Mouse (Mus musculus) forebrain, embryonic 11.5 days (tissue): ENCODE results near the gene Cacnb4. TPM values are rescaled to one million over a fixed set of nuclear protein-coding genes. Genes with fewer than 3 reads are reported as not detected.

ENCODE experiments used
- ATAC-seq: fragments of 200-750 bp; cut with Nextera tagmentation; replicated peaks from 2 replicates; pipeline ENCODE4 v1.8.0; 2017; ENCODE audit warnings: moderate TSS enrichment; ENCODE audit not compliant: low FRiP score
- DNase-seq: peaks from one replicate; pipeline ENCODE4 v3.0.0-alpha.2; 2017; ENCODE audit warnings: low spot score
- H3K27ac ChIP-seq: fragments of 300-500 bp; sonication (generic); 2 replicates; pipeline ENCODE4 v1.5.1; 2014; ENCODE audit warnings: low read depth, low read length
- H3K27me3 ChIP-seq: fragments of 300-500 bp; sonication (generic); 2 replicates; pipeline ENCODE4 v1.6.1; 2014; ENCODE audit warnings: mild to moderate bottlenecking, low read length, mixed read lengths; ENCODE audit not compliant: control insufficient read depth, insufficient read depth
- H3K36me3 ChIP-seq: fragments of 300-500 bp; sonication (generic); 2 replicates; pipeline ENCODE4 v1.6.1; 2014; ENCODE audit warnings: mild to moderate bottlenecking, low read length, moderate library complexity, mixed read lengths; ENCODE audit not compliant: control insufficient read depth, insufficient read depth
- H3K4me1 ChIP-seq: fragments of 300-500 bp; sonication (generic); replicated peaks from 2 replicates; pipeline ENCODE4 v1.6.1; 2014; ENCODE audit warnings: low read length, mixed read lengths; ENCODE audit not compliant: control insufficient read depth, insufficient read depth
- H3K4me2 ChIP-seq: fragments of 300-500 bp; sonication (generic); 2 replicates; pipeline ENCODE4 v1.6.1; 2014; ENCODE audit warnings: low read depth, mild to moderate bottlenecking, low read length, moderate library complexity, mixed read lengths; ENCODE audit not compliant: severe bottlenecking
- H3K4me3 ChIP-seq: fragments of 300-500 bp; sonication (generic); 2 replicates; pipeline ENCODE4 v1.5.1; 2014; ENCODE audit warnings: low read depth, low read length
- H3K9ac ChIP-seq: fragments of 300-500 bp; sonication (generic); 2 replicates; pipeline ENCODE4 v1.6.1; 2014; ENCODE audit warnings: low read length
- H3K9me3 ChIP-seq: fragments of 300-500 bp; sonication (generic); 2 replicates; pipeline ENCODE4 v1.6.1; 2016; ENCODE audit warnings: low read length, mixed read lengths; ENCODE audit not compliant: control insufficient read depth
- WGBS: fragments of 180-500 bp; shearing (Covaris S2); extraction: QIAGEN DNeasy Blood & Tissue Kit; methylation state at CpG from one replicate; pipeline ENCODE4 v1.1.7; 2014; 5-methylcytosine and 5-hydroxymethylcytosine counted together
- polyA plus RNA-seq: library from polyadenylated mRNA; unstranded; fragments of >200 nt; fragmentation: Nextera tagmentation; extraction: Ambion mirVana; gene quantifications from 2 replicates; pipeline ENCODE4 v1.2.1, GENCODE M21; 2014

Gene Cacnb4
- 2.6 and 3.5 TPM in 2 replicates for polyA plus RNA-seq

- ATAC-seq (peak; percentile 89), DNase-seq (peak; percentile 86)
- H3K4me1 ChIP-seq: peaks cover 8% of the 10 kb centered on the region; the same call in 1 of the 2 replicates
- no peaks in the 10 kb centered on the region for H3K9me3 ChIP-seq
- H3K27me3 ChIP-seq: peaks cover 12% of the 10 kb centered on the region
- H3K27ac ChIP-seq: no peak within 1 kb of the TSS
- WGBS: under 1% methylated on average over 56 of the region's 77 CpGs
- peak within 1 kb of the TSS; percentile 64 for H3K4me3 ChIP-seq
- peak within 1 kb of the TSS; percentile 99 for H3K4me2 ChIP-seq
- peak within 1 kb of the TSS; percentile 77 for H3K9ac ChIP-seq
- H3K36me3 ChIP-seq: no peaks in the 10 kb centered on the region
These were observed at the start of gene Cacnb4 for GRCm38 (mm10) chr2:52676023-52676912. TSS of gene Cacnb4 (minus strand) at chr2:52676831.

GRCm38 (mm10) chr2:52720231-52721025, 43.8 kb upstream of the Cacnb4 start:
- Histone ChIP-seq H3K4me2 (peak overlapping the region; percentile 24; the same call in 1 of the 2 replicates), H3K4me3 (no peak overlapping the region), H3K9me3 (no peaks in the 10 kb centered on the region), H3K27ac (peak overlapping the region; percentile 26; the same call in 1 of the 2 replicates), H3K4me1 (no peaks in the 10 kb centered on the region), H3K9ac (no peak overlapping the region), H3K27me3 (no peaks in the 10 kb centered on the region), H3K36me3 (no peaks in the 10 kb centered on the region; the same call in 1 of the 2 replicates)
- ATAC-seq: peak; percentile 91
- WGBS: 28% methylated on average over 13 of the region's 13 CpGs
- peak; percentile 69 for DNase-seq

- Histone ChIP-seq H3K27ac (no peak overlapping the region), H3K27me3 (no peaks in the 10 kb centered on the region), H3K9me3 (no peaks in the 10 kb centered on the region), H3K9ac (no peak overlapping the region), H3K4me2 (no peak overlapping the region), H3K4me1 (no peaks in the 10 kb centered on the region), H3K4me3 (no peak overlapping the region), H3K36me3 (no peaks in the 10 kb centered on the region; the same call in 1 of the 2 replicates)
- DNase-seq (no peak), ATAC-seq (no peak)
- WGBS: 95% methylated on average over 5 of the region's 5 CpGs
These were observed 40.4 kb upstream of the Cacnb4 start for GRCm38 (mm10) chr2:52717076-52717475.

GRCm38 (mm10) chr2:52715538-52715937, 38.9 kb upstream of the Cacnb4 start:
- Histone ChIP-seq H3K36me3 (no peaks in the 10 kb centered on the region; the same call in 1 of the 2 replicates), H3K9ac (no peak overlapping the region), H3K4me1 (no peaks in the 10 kb centered on the region), H3K4me2 (no peak overlapping the region), H3K9me3 (no peaks in the 10 kb centered on the region), H3K27ac (no peak overlapping the region), H3K27me3 (no peaks in the 10 kb centered on the region), H3K4me3 (no peak overlapping the region)
- WGBS: 72% methylated on average over 6 of the region's 6 CpGs
- no peak for DNase-seq
- no peak for ATAC-seq

- H3K9ac ChIP-seq: no peak overlapping the region
- no peaks in the 10 kb centered on the region for H3K4me1 ChIP-seq
- H3K4me2 ChIP-seq: no peak overlapping the region
- H3K9me3 ChIP-seq: no peaks in the 10 kb centered on the region
- no peak overlapping the region for H3K4me3 ChIP-seq
- WGBS: 91% methylated on average over 4 of the region's 4 CpGs
- H3K27ac ChIP-seq: no peak overlapping the region
- H3K36me3 ChIP-seq: no peaks in the 10 kb centered on the region; the same call in 1 of the 2 replicates
- no peak for ATAC-seq
- H3K27me3 ChIP-seq: no peaks in the 10 kb centered on the region
- DNase-seq: no peak
These were observed 37.5 kb upstream of the Cacnb4 start for GRCm38 (mm10) chr2:52714111-52714510.

- no peak overlapping the region for H3K4me3 ChIP-seq
- DNase-seq (no peak), ATAC-seq (no peak)
- WGBS: 91% methylated on average over 2 of the region's 2 CpGs
- no peak overlapping the region for H3K4me2 ChIP-seq
- H3K27ac ChIP-seq: no peak overlapping the region
- H3K36me3 ChIP-seq: no peaks in the 10 kb centered on the region; the same call in 1 of the 2 replicates
- no peaks in the 10 kb centered on the region for H3K4me1 ChIP-seq
- no peaks in the 10 kb centered on the region for H3K27me3 ChIP-seq
- no peaks in the 10 kb centered on the region for H3K9me3 ChIP-seq
- no peak overlapping the region for H3K9ac ChIP-seq
These were observed 34.2 kb upstream of the Cacnb4 start for GRCm38 (mm10) chr2:52710804-52711203.

GRCm38 (mm10) chr2:52709417-52709816, 32.8 kb upstream of the Cacnb4 start:
- DNase-seq (no peak), ATAC-seq (no peak)
- no peaks in the 10 kb centered on the region; the same call in 1 of the 2 replicates for H3K36me3 ChIP-seq
- H3K9ac ChIP-seq: no peak overlapping the region
- no peaks in the 10 kb centered on the region for H3K9me3 ChIP-seq
- no peak overlapping the region for H3K27ac ChIP-seq
- H3K4me3 ChIP-seq: no peak overlapping the region
- no peaks in the 10 kb centered on the region for H3K27me3 ChIP-seq
- 91% methylated on average over 5 of the region's 5 CpGs for WGBS
- H3K4me2 ChIP-seq: no peak overlapping the region
- H3K4me1 ChIP-seq: no peaks in the 10 kb centered on the region

GRCm38 (mm10) chr2:52701368-52702036, 24.9 kb upstream of the Cacnb4 start:
- Histone ChIP-seq H3K27ac (no peak overlapping the region), H3K9me3 (no peaks in the 10 kb centered on the region), H3K36me3 (no peaks in the 10 kb centered on the region; the same call in 1 of the 2 replicates), H3K4me1 (no peaks in the 10 kb centered on the region), H3K27me3 (no peaks in the 10 kb centered on the region), H3K4me3 (no peak overlapping the region), H3K9ac (no peak overlapping the region), H3K4me2 (no peak overlapping the region)
- 86% methylated on average over 11 of the region's 11 CpGs for whole genome bisulfite sequencing
- DNase-seq: no peak
- ATAC-seq: no peak
